Mouse (Mus musculus) skeletal muscle tissue, adult 2 months (tissue): ENCODE data around the gene Clns1a.

Source experiments
- DNase-seq: peaks from one replicate; pipeline ENCODE4 v3.0.0-alpha.2; 2012; ENCODE audit warnings: low read depth, low spot score

The Clns1a gene

GRCm38 (mm10) chr7:97765963-97766347, 69.5 kb downstream of the Clns1a start:
- DNase-seq = no peak

- no peak for DNase-seq
Measured at GRCm38 (mm10) chr7:97766406-97767166, 70.2 kb downstream of the Clns1a start.

- no peak for DNase-seq
Measured at GRCm38 (mm10) chr7:97767841-97768240, 71.4 kb downstream of the Clns1a start.

GRCm38 (mm10) chr7:97769020-97769419, 72.6 kb downstream of the Clns1a start:
- DNase-seq = no peak
